In the genomic region with DNA sequence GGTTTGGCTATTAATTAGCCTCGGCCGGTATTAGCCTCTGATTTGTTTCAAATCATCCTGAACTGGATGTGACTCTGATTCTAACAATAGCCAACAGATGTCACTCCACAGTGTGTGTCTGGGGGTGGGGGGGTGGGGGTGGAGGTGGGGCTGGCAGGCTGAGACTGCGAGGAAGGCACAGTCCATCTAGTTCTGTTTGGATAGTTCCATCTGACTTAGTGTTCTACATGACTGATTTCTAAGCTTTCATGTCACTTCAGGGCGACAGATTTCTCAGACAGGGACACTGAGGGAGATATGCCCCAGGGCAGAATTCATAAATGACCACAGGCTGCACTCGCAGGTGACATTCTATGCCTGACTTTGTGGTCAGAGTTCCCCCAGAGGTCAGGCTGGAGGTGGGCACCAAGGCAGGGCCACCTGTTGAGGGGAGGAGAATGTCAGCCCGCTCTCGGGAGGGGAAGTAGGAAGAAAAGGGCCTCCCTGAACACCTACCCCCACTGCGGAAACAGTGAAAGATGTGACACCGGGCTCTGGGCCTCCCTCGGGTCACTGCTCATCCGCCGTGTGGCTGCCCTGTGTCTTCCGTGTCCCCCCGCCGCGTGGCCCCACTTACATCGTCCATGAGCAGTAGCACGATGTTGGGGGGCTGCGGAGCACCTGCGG, we compare ENCODE assay signal across 8 mouse cellular contexts. TPM values are rescaled to one million over a fixed set of nuclear protein-coding genes. Genes with fewer than 3 reads are reported as not detected.
DNase-seq lines count a peak whose midpoint lies in the region; ATAC-seq lines count a peak whose summit lies in the region.

No protein-coding gene starts in this region.

- peak overlapping the region; percentile 71 for H3K27ac ChIP-seq in lung, embryonic 16.5 days (ENCODE audit: low read length)
- H3K27ac ChIP-seq in embryonic facial prominence, embryonic 11.5 days (replicated peaks; ENCODE audit: low read depth, low read length): 0 out of 2 replicates have a peak overlapping the region, but pooled peaks have one; percentile 11
- H3K27ac ChIP-seq in intestine, embryonic 14.5 days (ENCODE audit: low read depth): peak overlapping the region; percentile 57; the same call in 1 of the 2 replicates
- H3K27ac ChIP-seq in midbrain, embryonic 15.5 days: peak overlapping the region; percentile 89

- H3K27me3 ChIP-seq in lung, embryonic 16.5 days (ENCODE audit: control insufficient read depth, insufficient read depth, low read depth, low read length): no peaks in the 10 kb centered on the region
- H3K27me3 ChIP-seq in embryonic facial prominence, embryonic 11.5 days (ENCODE audit: control insufficient read depth, insufficient read depth, low read length): no peaks in the 10 kb centered on the region
- no peaks in the 10 kb centered on the region for H3K27me3 ChIP-seq in intestine, embryonic 14.5 days (replicated peaks; ENCODE audit: control insufficient read depth, insufficient read depth, low read length)
- H3K27me3 ChIP-seq in midbrain, embryonic 15.5 days (replicated peaks): no peaks in the 10 kb centered on the region

- peak overlapping the region; percentile 71 for H3K4me3 ChIP-seq in lung, embryonic 16.5 days (ENCODE audit: low read length)
- peak overlapping the region; percentile 63 for H3K4me3 ChIP-seq in embryonic facial prominence, embryonic 11.5 days (ENCODE audit: low read depth, low read length)
- H3K4me3 ChIP-seq in intestine, embryonic 14.5 days (ENCODE audit: low read depth, low read length): peak overlapping the region; percentile 70
- peak overlapping the region; percentile 48 for H3K4me3 ChIP-seq in midbrain, embryonic 15.5 days

- peaks cover 5% of the 10 kb centered on the region; the same call in 1 of the 2 replicates for H3K36me3 ChIP-seq in lung, embryonic 16.5 days (ENCODE audit: control insufficient read depth, insufficient read depth, low read length)
- H3K36me3 ChIP-seq in embryonic facial prominence, embryonic 11.5 days (replicated peaks; ENCODE audit: control insufficient read depth, insufficient read depth, low read depth, low read length): no peaks in the 10 kb centered on the region
- peaks cover 9% of the 10 kb centered on the region; the same call in 1 of the 2 replicates for H3K36me3 ChIP-seq in intestine, embryonic 14.5 days (ENCODE audit: control insufficient read depth, insufficient read depth, low read length)
- no peaks in the 10 kb centered on the region for H3K36me3 ChIP-seq in midbrain, embryonic 15.5 days (replicated peaks)

- DNase-seq in lung, adult 18-20 months: no peak
- DNase-seq in embryonic facial prominence, embryonic 11.5 days (ENCODE audit: low spot score): no peak
- DNase-seq in intestine, embryonic 14.5 days (ENCODE audit: low spot score): no peak
- no peak for DNase-seq in layer of hippocampus, postnatal 14 days (ENCODE audit: low spot score in 2 of 2)
- DNase-seq in cerebellum, postnatal 4 days (ENCODE audit: low spot score in 2 of 2): no peak
- DNase-seq in left cerebral cortex, postnatal 4 days: no peak

- peaks cover 12% of the 10 kb centered on the region for H3K4me1 ChIP-seq in lung, embryonic 16.5 days (replicated peaks; ENCODE audit: control insufficient read depth, insufficient read depth, low read length)
- H3K4me1 ChIP-seq in embryonic facial prominence, embryonic 11.5 days (ENCODE audit: control insufficient read depth, insufficient read depth, low read length): 0 out of 2 replicates have a peak, but pooled peaks cover 2% of the 10 kb centered on the region
- peaks cover 10% of the 10 kb centered on the region; the same call in 1 of the 2 replicates for H3K4me1 ChIP-seq in intestine, embryonic 14.5 days (replicated peaks; ENCODE audit: control insufficient read depth, insufficient read depth, low read length)
- peaks cover 18% of the 10 kb centered on the region for H3K4me1 ChIP-seq in midbrain, embryonic 15.5 days

- H3K4me2 ChIP-seq in lung, embryonic 16.5 days (ENCODE audit: low read depth, low read length): peak overlapping the region; percentile 89
- H3K4me2 ChIP-seq in embryonic facial prominence, embryonic 11.5 days (ENCODE audit: low read depth, low read length): peak overlapping the region; percentile 90
- H3K4me2 ChIP-seq in intestine, embryonic 14.5 days (ENCODE audit: low read length): peak overlapping the region; percentile 93
- H3K4me2 ChIP-seq in midbrain, embryonic 15.5 days: peak overlapping the region; percentile 64

- WGBS in lung, embryonic 16.5 days: 4% methylated on average over 20 of the region's 20 CpGs
- 4% methylated on average over 20 of the region's 20 CpGs for WGBS in embryonic facial prominence, embryonic 11.5 days
- WGBS in intestine, embryonic 14.5 days: 6% methylated on average over 20 of the region's 20 CpGs
- 1% methylated on average over 20 of the region's 20 CpGs for WGBS in midbrain, embryonic 15.5 days

- ATAC-seq in lung, embryonic 16.5 days (ENCODE audit: low read depth): peak; percentile 26
- ATAC-seq in embryonic facial prominence, embryonic 11.5 days (replicated peaks; ENCODE audit: insufficient number of reproducible peaks, low FRiP score, low TSS enrichment, low read depth): no peak; the same call in none of the 2 replicates
- ATAC-seq in intestine, embryonic 14.5 days (replicated peaks; ENCODE audit: low FRiP score, low TSS enrichment, low read depth): no peak; the same call in 1 of the 2 replicates
- peak; percentile 21 for ATAC-seq in midbrain, embryonic 15.5 days (replicated peaks)

- peak overlapping the region; percentile 79 for H3K9ac ChIP-seq in lung, embryonic 16.5 days (ENCODE audit: low read length)
- H3K9ac ChIP-seq in embryonic facial prominence, embryonic 11.5 days (replicated peaks; ENCODE audit: low read length): peak overlapping the region; percentile 63
- peak overlapping the region; percentile 59 for H3K9ac ChIP-seq in intestine, embryonic 14.5 days (ENCODE audit: low read length)
- H3K9ac ChIP-seq in midbrain, embryonic 15.5 days: peak overlapping the region; percentile 58

- intact Hi-C loops in left cerebral cortex, postnatal 4 days (cut with DNase I): no loop called here

- H3K9me3 ChIP-seq in lung, embryonic 16.5 days (ENCODE audit: control insufficient read depth, low read length): no peaks in the 10 kb centered on the region
- no peaks in the 10 kb centered on the region for H3K9me3 ChIP-seq in embryonic facial prominence, embryonic 11.5 days (replicated peaks; ENCODE audit: control insufficient read depth, low read length)
- H3K9me3 ChIP-seq in intestine, embryonic 14.5 days (ENCODE audit: control insufficient read depth, low read length): no peaks in the 10 kb centered on the region
- H3K9me3 ChIP-seq in midbrain, embryonic 15.5 days: no peaks in the 10 kb centered on the region

RNA-seq across cellular contexts. Expression of gene Galns, which starts 0.5 kb away (rescaled TPM):
- 15.0 and 15.2 TPM in 2 replicates for polyA plus RNA-seq in lung, embryonic 16.5 days (2015; fragmentation: Nextera tagmentation; extraction: Ambion mirVana)
- polyA plus RNA-seq in embryonic facial prominence, embryonic 11.5 days (2014; fragmentation: Nextera tagmentation; extraction: Ambion mirVana): 4.3 and 6.6 TPM in 2 replicates
- polyA plus RNA-seq in intestine, embryonic 14.5 days (2014; fragmentation: Nextera tagmentation; extraction: Ambion mirVana): 12.2 and 13.8 TPM in 2 replicates
- 7.2 and 9.0 TPM in 2 replicates for polyA plus RNA-seq in midbrain, embryonic 15.5 days (2015; fragmentation: Nextera tagmentation; extraction: Ambion mirVana)
- 10 to 100 TPM; 10.9 to 11.0 TPM for total RNA-seq in layer of hippocampus, postnatal 14 days (2021)
- total RNA-seq in left cerebral cortex, postnatal 4 days (2021): 10 to 100 TPM; 10.3 to 10.7 TPM

RNA-seq across cellular contexts. Expression of gene Trappc2l, which starts 0.7 kb away (rescaled TPM):
- 48.0 and 62.6 TPM in 2 replicates for polyA plus RNA-seq in lung, embryonic 16.5 days (2015; fragmentation: Nextera tagmentation; extraction: Ambion mirVana)
- 38.1 and 43.6 TPM in 2 replicates for polyA plus RNA-seq in embryonic facial prominence, embryonic 11.5 days (2014; fragmentation: Nextera tagmentation; extraction: Ambion mirVana)
- 67.3 and 71.8 TPM in 2 replicates for polyA plus RNA-seq in intestine, embryonic 14.5 days (2014; fragmentation: Nextera tagmentation; extraction: Ambion mirVana)
- polyA plus RNA-seq in midbrain, embryonic 15.5 days (2015; fragmentation: Nextera tagmentation; extraction: Ambion mirVana): 120 and 126 TPM in 2 replicates
- total RNA-seq in layer of hippocampus, postnatal 14 days (2021): 10 to 100 TPM; 75.0 to 78.4 TPM
- total RNA-seq in left cerebral cortex, postnatal 4 days (2021): 10 to 100 TPM; 63.8 to 74.6 TPM

RNA-seq across cellular contexts. Expression of gene Pabpn1l, which starts 11.8 kb away (rescaled TPM):
- polyA plus RNA-seq in lung, embryonic 16.5 days (2015; fragmentation: Nextera tagmentation; extraction: Ambion mirVana): not detected in 2 replicates
- not detected in 2 replicates for polyA plus RNA-seq in embryonic facial prominence, embryonic 11.5 days (2014; fragmentation: Nextera tagmentation; extraction: Ambion mirVana)
- not detected in 2 replicates for polyA plus RNA-seq in intestine, embryonic 14.5 days (2014; fragmentation: Nextera tagmentation; extraction: Ambion mirVana)
- not detected in 2 replicates for polyA plus RNA-seq in midbrain, embryonic 15.5 days (2015; fragmentation: Nextera tagmentation; extraction: Ambion mirVana)
- total RNA-seq in layer of hippocampus, postnatal 14 days (2021): not detected
- total RNA-seq in left cerebral cortex, postnatal 4 days (2021): not detected

RNA-seq across cellular contexts. Expression of gene Aprt, which starts 34.0 kb away (rescaled TPM):
- polyA plus RNA-seq in lung, embryonic 16.5 days (2015; fragmentation: Nextera tagmentation; extraction: Ambion mirVana): 279 and 290 TPM in 2 replicates
- 246 and 268 TPM in 2 replicates for polyA plus RNA-seq in embryonic facial prominence, embryonic 11.5 days (2014; fragmentation: Nextera tagmentation; extraction: Ambion mirVana)
- polyA plus RNA-seq in intestine, embryonic 14.5 days (2014; fragmentation: Nextera tagmentation; extraction: Ambion mirVana): 580 and 583 TPM in 2 replicates
- polyA plus RNA-seq in midbrain, embryonic 15.5 days (2015; fragmentation: Nextera tagmentation; extraction: Ambion mirVana): 166 and 173 TPM in 2 replicates
- total RNA-seq in layer of hippocampus, postnatal 14 days (2021): 10 to 100 TPM; 74.0 to 82.4 TPM
- 100 to 1,000 TPM; 101 to 102 TPM for total RNA-seq in left cerebral cortex, postnatal 4 days (2021)

RNA-seq across cellular contexts. Expression of gene Cdt1, which starts 42.9 kb away (rescaled TPM):
- 39.1 and 41.1 TPM in 2 replicates for polyA plus RNA-seq in lung, embryonic 16.5 days (2015; fragmentation: Nextera tagmentation; extraction: Ambion mirVana)
- 31.6 and 32.1 TPM in 2 replicates for polyA plus RNA-seq in embryonic facial prominence, embryonic 11.5 days (2014; fragmentation: Nextera tagmentation; extraction: Ambion mirVana)
- polyA plus RNA-seq in intestine, embryonic 14.5 days (2014; fragmentation: Nextera tagmentation; extraction: Ambion mirVana): 43.8 and 49.3 TPM in 2 replicates
- polyA plus RNA-seq in midbrain, embryonic 15.5 days (2015; fragmentation: Nextera tagmentation; extraction: Ambion mirVana): 7.0 and 8.2 TPM in 2 replicates
- 1 to 10 TPM; 2.0 to 2.9 TPM for total RNA-seq in layer of hippocampus, postnatal 14 days (2021)
- total RNA-seq in left cerebral cortex, postnatal 4 days (2021): 1 to 10 TPM; 5.9 to 6.9 TPM

Comparison
In these comparisons a context has a peak if more than half of its experiments do, and no peak if none do; other contexts are left out.
1. ATAC-seq: peak in lung, embryonic 16.5 days (single experiment) and midbrain, embryonic 15.5 days (single experiment); none in embryonic facial prominence, embryonic 11.5 days (single experiment) and intestine, embryonic 14.5 days (single experiment).
2. H3K27ac ChIP-seq: peak in every context shown above with its lines; median percentile 89 in midbrain, embryonic 15.5 days; 71 in lung, embryonic 16.5 days; 57 in intestine, embryonic 14.5 days; 11 in embryonic facial prominence, embryonic 11.5 days.
3. Peak in every context shown above with its lines, with median percentiles within 50 percentile points of each other: H3K4me2 ChIP-seq, H3K4me3 ChIP-seq and H3K9ac ChIP-seq.